ENCODE assay signal across 25 mouse cellular contexts in genomic region chr8:42870262-42870661, GRCm38 (mm10).
"Had no signal": no experiment of that assay in that cellular context is flagged by ENCODE, and none has a peak within 500 bp of the region (broad histone marks: within the 10 kb centered on the region; RNA-seq: fewer than 3 reads in every experiment).

No protein-coding gene starts in this region.

- DNase-seq: gastrocnemius, postnatal 14 days; gastrocnemius, postnatal 36 days; heart, adult 11 months; heart, postnatal 10 days; heart, postnatal 36 days; kidney, adult 11 months; kidney, adult 2 months; kidney, adult 9 months; kidney, postnatal 14 days; kidney, postnatal 36 days; layer of hippocampus, adult 9-11 months; layer of hippocampus, postnatal 36 days; left cerebral cortex, postnatal 4 days; lung, adult 18-20 months had no signal

- H3K36me3 ChIP-seq: heart, embryonic 10.5 days; heart, embryonic 12.5 days; kidney, embryonic 15.5 days; limb, embryonic 13.5 days; limb, embryonic 15.5 days; liver, embryonic 12.5 days had no signal

- ATAC-seq: hindbrain, embryonic 16.5 days; intestine, embryonic 16.5 days; liver, embryonic 12.5 days had no signal

- H3K9me3 ChIP-seq: heart, embryonic 10.5 days; heart, embryonic 12.5 days; kidney, embryonic 15.5 days; limb, embryonic 13.5 days; limb, embryonic 15.5 days; liver, embryonic 12.5 days had no signal

- H3K4me3 ChIP-seq: heart, embryonic 10.5 days; heart, embryonic 12.5 days; kidney, embryonic 15.5 days; limb, embryonic 13.5 days; limb, embryonic 15.5 days; liver, embryonic 12.5 days had no signal

- H3K9ac ChIP-seq: heart, embryonic 12.5 days; hindbrain, embryonic 14.5 days; kidney, embryonic 15.5 days; limb, embryonic 13.5 days; limb, embryonic 15.5 days; liver, embryonic 12.5 days; liver, embryonic 14.5 days had no signal

- H3K27ac ChIP-seq: heart, embryonic 10.5 days; hindbrain, embryonic 14.5 days; kidney, embryonic 15.5 days; kidney, postnatal 0 days; limb, embryonic 13.5 days; limb, embryonic 15.5 days; liver, embryonic 12.5 days; liver, embryonic 14.5 days had no signal

- H3K27me3 ChIP-seq: heart, embryonic 12.5 days; kidney, embryonic 15.5 days; limb, embryonic 13.5 days; limb, embryonic 15.5 days; liver, embryonic 12.5 days had no signal

- H3K4me2 ChIP-seq: heart, embryonic 12.5 days; hindbrain, embryonic 14.5 days; kidney, embryonic 15.5 days; limb, embryonic 13.5 days; limb, embryonic 15.5 days; liver, embryonic 12.5 days had no signal

- H3K4me1 ChIP-seq: heart, embryonic 10.5 days; heart, embryonic 12.5 days; kidney, embryonic 15.5 days; limb, embryonic 13.5 days; limb, embryonic 15.5 days; liver, embryonic 12.5 days had no signal
